In genomic region chr17:49738351-49738750, GRCm38 (mm10) we compare ENCODE assay signal across 10 mouse cellular contexts.
DNase-seq lines count a peak whose midpoint lies in the region; ATAC-seq and TF ChIP-seq lines count a peak whose summit lies in the region.
"Had no signal": no experiment of that assay in that cellular context is flagged by ENCODE, and none has a peak within 500 bp of the region (broad histone marks: within the 10 kb centered on the region; RNA-seq: fewer than 3 reads in every experiment).

No protein-coding gene starts in this region.

- no peak overlapping the region for H3K9ac ChIP-seq in kidney, postnatal 0 days (ENCODE audit: low read depth, low read length)
- no peak overlapping the region for H3K9ac ChIP-seq in kidney, embryonic 14.5 days (ENCODE audit: low read depth, low read length)
- no peak overlapping the region for H3K9ac ChIP-seq in heart, adult 2 months (ENCODE audit: low read depth, low read length)
- H3K9ac ChIP-seq in midbrain, embryonic 15.5 days: no peak overlapping the region
- no peak overlapping the region for H3K9ac ChIP-seq in forebrain, embryonic 11.5 days (ENCODE audit: low read length)

- H3K27me3 ChIP-seq in kidney, postnatal 0 days (ENCODE audit: insufficient read depth, low read length): no peaks in the 10 kb centered on the region
- no peaks in the 10 kb centered on the region for H3K27me3 ChIP-seq in kidney, embryonic 14.5 days (ENCODE audit: control insufficient read depth, insufficient read depth, low read length)
- H3K27me3 ChIP-seq in heart, adult 2 months (ENCODE audit: control insufficient read depth, insufficient read depth, low read length): no peaks in the 10 kb centered on the region
- no peaks in the 10 kb centered on the region for H3K27me3 ChIP-seq in midbrain, embryonic 15.5 days (replicated peaks)
- H3K27me3 ChIP-seq in forebrain, embryonic 11.5 days (ENCODE audit: control insufficient read depth, insufficient read depth, low read length): no peaks in the 10 kb centered on the region

- no peak overlapping the region for H3K4me2 ChIP-seq in kidney, postnatal 0 days (ENCODE audit: low read length)
- H3K4me2 ChIP-seq in kidney, embryonic 14.5 days (replicated peaks; ENCODE audit: low read depth, low read length): no peak overlapping the region
- no peak overlapping the region for H3K4me2 ChIP-seq in midbrain, embryonic 15.5 days
- no peak overlapping the region for H3K4me2 ChIP-seq in forebrain, embryonic 11.5 days (ENCODE audit: low read depth, low read length, severe bottlenecking)

- DNase-seq in kidney, postnatal 0 days (ENCODE audit: low spot score): peak; percentile 40
- DNase-seq in fat pad, adult 2 months (ENCODE audit: extremely low read depth, low read depth, low spot score): peak; percentile 11
- peak; percentile 41 to 80 for DNase-seq in heart, adult 2 months
- peak; percentile 11 to 58 for DNase-seq in lung, postnatal 4 days
- no peak for DNase-seq in forebrain, embryonic 11.5 days (ENCODE audit: low spot score)
- DNase-seq: midbrain, embryonic 14.5 days had no signal

- no peak overlapping the region for H3K27ac ChIP-seq in kidney, postnatal 0 days
- H3K27ac ChIP-seq in kidney, embryonic 14.5 days (ENCODE audit: low read depth, low read length): no peak overlapping the region
- H3K27ac ChIP-seq in heart, adult 2 months: peak overlapping the region; percentile 79
- no peak overlapping the region for H3K27ac ChIP-seq in midbrain, embryonic 15.5 days
- no peak overlapping the region for H3K27ac ChIP-seq in forebrain, embryonic 11.5 days (ENCODE audit: low read depth, low read length)

- no peak overlapping the region for H3K4me3 ChIP-seq in kidney, postnatal 0 days (replicated peaks; ENCODE audit: low read depth, low read length)
- H3K4me3 ChIP-seq in kidney, embryonic 14.5 days (ENCODE audit: low read length): no peak overlapping the region
- H3K4me3 ChIP-seq in heart, adult 2 months: no peak overlapping the region
- H3K4me3 ChIP-seq in midbrain, embryonic 15.5 days: no peak overlapping the region
- H3K4me3 ChIP-seq in forebrain, embryonic 11.5 days (ENCODE audit: low read depth, low read length): no peak overlapping the region

- 29% methylated on average over 11 of the region's 11 CpGs for WGBS in kidney, postnatal 0 days
- WGBS in kidney, embryonic 14.5 days: 42% methylated on average over 11 of the region's 11 CpGs
- 40% methylated on average over 11 of the region's 11 CpGs for WGBS in heart, adult 2 months
- 81% methylated on average over 11 of the region's 11 CpGs for WGBS in midbrain, embryonic 15.5 days
- WGBS in forebrain, embryonic 11.5 days: 87% methylated on average over 11 of the region's 11 CpGs

- H3K9me3 ChIP-seq in kidney, postnatal 0 days (replicated peaks; ENCODE audit: low read length): no peaks in the 10 kb centered on the region
- 0 out of 2 replicates have a peak, but pooled peaks cover 5% of the 10 kb centered on the region for H3K9me3 ChIP-seq in kidney, embryonic 14.5 days (ENCODE audit: control insufficient read depth, low read length)
- H3K9me3 ChIP-seq in midbrain, embryonic 15.5 days: no peaks in the 10 kb centered on the region
- H3K9me3 ChIP-seq in forebrain, embryonic 11.5 days (ENCODE audit: control insufficient read depth, low read length): no peaks in the 10 kb centered on the region

- intact Hi-C loops in heart, adult 2 months (cut with DNase I): loop anchor here (5.0 kb wide), 2 partner anchors 94 to 114 kb away; no protein-coding TSS in a partner anchor

- no peak for ATAC-seq in kidney, postnatal 0 days (replicated peaks; ENCODE audit: low FRiP score, low read depth)
- no peak for ATAC-seq in kidney, embryonic 14.5 days (ENCODE audit: low FRiP score, low TSS enrichment)
- no peak for ATAC-seq in midbrain, embryonic 15.5 days (replicated peaks)
- ATAC-seq in forebrain, embryonic 11.5 days (replicated peaks; ENCODE audit: low FRiP score): no peak
- ATAC-seq: forebrain, embryonic 16.5 days; intestine, postnatal 0 days had no signal

- TF ChIP-seq POLR2A in heart, adult 2 months (IDR thresholded peaks at IDR 0.05; ENCODE audit: insufficient read depth, low read depth, low read length): no peak

- TF ChIP-seq EP300 in heart, adult 2 months (IDR thresholded peaks at IDR 0.05; ENCODE audit: insufficient read depth, low read depth, low read length): peak; percentile 88

- H3K79me2 ChIP-seq in heart, adult 2 months (replicated peaks; ENCODE audit: control insufficient read depth, insufficient read depth, low read length): no peaks in the 10 kb centered on the region

- 0 out of 2 replicates have a peak, but pooled peaks cover 5% of the 10 kb centered on the region for H3K4me1 ChIP-seq in kidney, postnatal 0 days (replicated peaks; ENCODE audit: insufficient read depth, low read length)
- H3K4me1 ChIP-seq in kidney, embryonic 14.5 days (ENCODE audit: control insufficient read depth, insufficient read depth, low read length): no peaks in the 10 kb centered on the region
- H3K4me1 ChIP-seq in heart, adult 2 months (ENCODE audit: control insufficient read depth, insufficient read depth, low read length): peaks cover 4% of the 10 kb centered on the region
- H3K4me1 ChIP-seq in midbrain, embryonic 15.5 days: 0 out of 2 replicates have a peak, but pooled peaks cover 1% of the 10 kb centered on the region
- no peaks in the 10 kb centered on the region for H3K4me1 ChIP-seq in forebrain, embryonic 11.5 days (replicated peaks; ENCODE audit: control insufficient read depth, insufficient read depth, low read length)

- TF ChIP-seq CTCF in kidney, postnatal 0 days (IDR thresholded peaks at IDR 0.05; ENCODE audit: low read depth): no peak
- TF ChIP-seq CTCF in heart, adult 2 months (IDR thresholded peaks at IDR 0.05): no peak

- no peaks in the 10 kb centered on the region for H3K36me3 ChIP-seq in kidney, postnatal 0 days (ENCODE audit: insufficient read depth, low read length)
- no peaks in the 10 kb centered on the region for H3K36me3 ChIP-seq in kidney, embryonic 14.5 days (ENCODE audit: control insufficient read depth, insufficient read depth, low read length)
- H3K36me3 ChIP-seq in heart, adult 2 months (ENCODE audit: control insufficient read depth, insufficient read depth, low read length): no peaks in the 10 kb centered on the region
- no peaks in the 10 kb centered on the region for H3K36me3 ChIP-seq in midbrain, embryonic 15.5 days (replicated peaks)
- H3K36me3 ChIP-seq in forebrain, embryonic 11.5 days (ENCODE audit: control insufficient read depth, insufficient read depth, low read length): no peaks in the 10 kb centered on the region
